Mouse (Mus musculus) cerebellum, adult 2 months (tissue): ENCODE measurements at regions not wholly inside any gene's neighbourhood (a gene's known extent, or its start where the extent isn't known, plus 50 kb on each side); places are given as distances from the start of the nearest gene placed in this dataset.

Experiments used
- DNase-seq, 2 experiments: peaks; one replicate each; pipeline ENCODE4 v3.0.0; 2021
- H3K27ac ChIP-seq: fragments of 200-500 bp; 2 replicates; pipeline ENCODE4 v1.5.1; 2012; ENCODE audit warnings: low read length, control low read depth, inconsistent platforms; ENCODE audit not compliant: insufficient read depth
- H3K27me3 ChIP-seq: fragments of 200-500 bp; 2 replicates; pipeline ENCODE4 v1.6.1; 2012; ENCODE audit warnings: inconsistent platforms, mild to moderate bottlenecking, low read length, moderate library complexity; ENCODE audit not compliant: control insufficient read depth, insufficient read depth
- H3K4me1 ChIP-seq: fragments of 200-500 bp; 2 replicates; pipeline ENCODE4 v1.6.1; 2011; ENCODE audit warnings: low read length; ENCODE audit not compliant: control insufficient read depth, insufficient read depth
- H3K4me3 ChIP-seq: fragments of 200-500 bp; replicated peaks from 2 replicates; pipeline ENCODE3; 2011; ENCODE audit warnings: mild to moderate bottlenecking, low read depth, low read length, control low read depth; ENCODE audit not compliant: insufficient read depth
- CTCF ChIP-seq: fragments of 200-500 bp; IDR thresholded peaks from 2 replicates; pipeline ENCODE4 v1.5.1; 2011; ENCODE audit warnings: low read depth, mild to moderate bottlenecking, control low read depth, low read length, moderate library complexity, borderline replicate concordance; ENCODE audit not compliant: insufficient read depth
- POLR2A ChIP-seq: fragments of 200-500 bp; IDR thresholded peaks from 2 replicates; pipeline ENCODE4 v1.6.1; 2011; ENCODE audit warnings: low read length, control low read depth, borderline replicate concordance; ENCODE audit not compliant: insufficient read depth
- WGBS: fragments of 180-500 bp; shearing (Covaris S2); methylation state at CpG from one replicate; pipeline ENCODE4 v1.1.7; 2018; 5-methylcytosine and 5-hydroxymethylcytosine counted together

DNA sequence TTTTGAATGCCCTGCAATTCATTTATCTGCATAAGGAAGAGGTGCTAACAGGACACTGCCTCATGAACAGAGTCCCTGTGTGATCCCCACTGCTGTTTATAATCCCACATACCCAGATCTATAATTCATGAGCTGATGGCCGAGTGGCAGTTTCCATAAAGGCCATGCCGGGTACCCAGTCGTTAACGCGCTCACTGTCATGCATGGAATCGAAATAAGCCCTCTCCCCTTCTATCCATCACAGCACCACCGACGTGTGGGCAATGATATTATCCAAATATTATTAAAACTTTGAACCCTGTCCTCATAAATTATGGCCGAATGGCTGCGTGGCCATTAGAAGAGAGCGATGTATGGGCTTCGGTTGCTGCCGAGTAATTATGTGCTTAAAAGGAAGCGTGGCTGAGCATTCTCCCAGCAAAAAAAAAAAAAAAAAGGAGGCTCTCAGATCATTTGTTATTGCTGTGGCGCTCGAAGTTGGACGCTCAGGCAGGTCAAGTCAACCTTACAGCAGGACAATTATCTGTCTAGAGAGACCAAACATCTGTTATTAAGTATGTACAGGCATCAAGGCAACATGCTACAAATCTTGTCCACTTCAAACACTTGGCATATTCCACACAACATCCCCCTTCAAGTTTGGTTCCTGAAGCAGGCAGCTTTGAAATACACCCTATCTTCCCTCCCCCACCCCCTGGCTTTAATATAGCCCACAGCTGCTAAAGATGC, 109.1 kb upstream of the Sall1 start:
- Histone ChIP-seq H3K4me3 (no peak overlapping the region), H3K27ac (no peak overlapping the region), H3K4me1 (no peaks in the 10 kb centered on the region; the same call in 1 of the 2 replicates), H3K27me3 (no peaks in the 10 kb centered on the region)
- TF ChIP-seq POLR2A (no peak), CTCF (no peak)
- no peak for DNase-seq
- whole genome bisulfite sequencing: 80% methylated on average over 17 of the region's 17 CpGs

DNA sequence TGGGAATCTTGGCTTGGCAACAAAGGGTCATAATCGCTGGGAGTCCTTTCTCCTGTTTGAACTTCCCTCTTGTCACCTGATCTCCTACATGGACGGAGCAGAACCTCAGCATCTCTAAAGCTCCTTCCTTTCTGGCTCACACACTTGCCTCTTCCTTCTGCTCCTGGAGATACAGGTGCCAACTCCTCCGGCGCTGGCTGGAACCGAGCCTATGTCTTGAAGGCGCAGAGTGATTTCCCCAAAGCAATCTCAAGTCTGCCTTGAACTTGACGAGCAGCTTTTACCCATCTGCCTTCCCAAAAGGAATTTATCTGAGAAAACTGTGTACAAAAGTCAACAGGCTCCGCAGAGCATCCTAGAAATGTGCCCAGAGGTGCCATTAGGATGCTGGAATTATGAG, 108.4 kb upstream of the Sall1 start:
- no peak overlapping the region for H3K4me3 ChIP-seq
- H3K4me1 ChIP-seq: no peaks in the 10 kb centered on the region; the same call in 1 of the 2 replicates
- H3K27me3 ChIP-seq: no peaks in the 10 kb centered on the region
- TF ChIP-seq POLR2A (no peak), CTCF (no peak)
- 28% methylated on average over 8 of the region's 8 CpGs for WGBS
- DNase-seq: no peak
- no peak overlapping the region for H3K27ac ChIP-seq

DNA sequence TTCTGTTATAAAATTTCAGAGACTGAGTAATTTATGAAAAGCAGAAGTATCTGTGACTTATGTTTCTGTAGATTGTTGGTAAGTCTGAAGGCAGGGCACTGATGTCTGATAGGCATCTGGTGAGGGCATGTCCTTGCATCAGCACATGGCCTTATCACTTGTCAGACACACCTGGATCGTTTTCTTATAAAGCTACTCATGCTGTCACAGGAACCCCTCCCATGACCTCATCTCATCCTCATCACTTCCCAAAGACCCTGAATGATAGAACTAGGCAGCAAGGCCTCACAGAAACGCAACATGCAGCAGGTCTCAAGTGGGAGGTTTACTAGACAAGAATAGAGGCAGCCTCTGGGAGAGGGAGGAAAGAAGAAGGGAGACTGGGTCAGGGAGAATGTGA, 107.0 kb upstream of the Sall1 start:
- H3K4me3 ChIP-seq: no peak overlapping the region
- H3K4me1 ChIP-seq: no peaks in the 10 kb centered on the region; the same call in 1 of the 2 replicates
- 89% methylated on average over 2 of the region's 2 CpGs for WGBS
- DNase-seq: no peak
- no peaks in the 10 kb centered on the region for H3K27me3 ChIP-seq
- H3K27ac ChIP-seq: no peak overlapping the region
- TF ChIP-seq POLR2A: no peak
- no peak for TF ChIP-seq CTCF

DNA sequence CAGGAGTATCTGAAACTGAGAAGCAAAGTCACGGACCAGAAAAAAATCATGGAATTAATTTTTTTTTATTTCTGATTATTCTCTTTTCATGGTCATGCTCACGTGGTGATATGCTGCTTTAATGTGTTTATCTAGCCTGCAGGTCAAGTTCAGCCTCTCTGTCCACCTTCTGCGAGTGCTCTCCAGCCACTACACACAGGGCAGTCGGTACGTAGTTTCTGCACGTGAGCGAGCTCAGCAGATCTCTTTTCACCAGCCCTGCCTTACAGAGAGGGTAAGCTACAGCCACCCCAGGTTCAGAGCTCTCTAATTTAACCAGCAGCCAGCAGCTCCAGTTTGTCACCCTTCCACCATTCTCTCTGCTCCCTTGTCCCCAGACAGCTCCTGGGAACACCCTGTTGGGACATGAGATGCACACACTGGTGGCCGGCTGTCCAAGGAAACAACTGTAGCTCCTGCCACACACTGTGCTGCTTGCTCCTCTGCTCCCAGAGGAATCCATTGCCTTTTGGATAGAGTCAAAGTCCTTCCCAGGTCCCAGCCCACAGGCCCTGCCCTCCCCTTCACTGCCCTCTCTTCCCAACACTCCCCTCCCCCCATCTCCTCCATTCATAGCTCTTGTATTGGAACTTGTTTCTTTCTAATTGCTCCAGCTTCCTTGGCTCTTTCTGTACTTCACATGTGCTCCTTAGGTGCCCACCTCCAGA, 97.7 kb upstream of the Sall1 start:
- TF ChIP-seq POLR2A (no peak), CTCF (no peak)
- Histone ChIP-seq H3K4me3 (no peak overlapping the region), H3K27me3 (no peaks in the 10 kb centered on the region), H3K4me1 (no peaks in the 10 kb centered on the region), H3K27ac (no peak overlapping the region)
- DNase-seq: no peak
- 91% methylated on average over 8 of the region's 8 CpGs for WGBS

DNA sequence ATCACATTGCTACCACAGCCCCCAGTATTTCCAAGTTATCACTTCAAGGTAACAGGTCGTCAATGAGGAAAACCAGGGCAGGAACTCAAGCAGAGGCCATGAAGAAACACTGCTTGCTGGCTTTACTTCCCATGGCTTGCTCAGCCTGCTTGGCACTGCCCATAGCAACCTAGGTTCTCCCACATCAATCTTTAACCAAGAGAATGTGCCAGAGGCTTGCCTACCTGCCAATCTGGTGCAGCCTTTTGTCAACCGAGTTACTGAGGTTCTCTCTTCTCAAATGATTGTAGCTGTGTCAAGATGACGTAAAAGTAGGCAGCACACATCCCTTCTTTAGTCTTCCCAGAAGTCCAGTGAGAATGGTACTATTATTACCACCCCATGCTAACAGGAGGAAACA, 95.9 kb upstream of the Sall1 start:
- no peak for DNase-seq
- Histone ChIP-seq H3K4me1 (no peaks in the 10 kb centered on the region), H3K4me3 (no peak overlapping the region), H3K27ac (no peak overlapping the region), H3K27me3 (no peaks in the 10 kb centered on the region)
- 69% methylated on average over 3 of the region's 3 CpGs for WGBS
- TF ChIP-seq POLR2A (no peak), CTCF (no peak)

- H3K27me3 ChIP-seq: no peaks in the 10 kb centered on the region
- H3K4me3 ChIP-seq: no peak overlapping the region
- no peak for DNase-seq
- WGBS: 23% methylated on average over 8 of the region's 8 CpGs
- TF ChIP-seq POLR2A (no peak), CTCF (no peak)
- H3K4me1 ChIP-seq: no peaks in the 10 kb centered on the region
- no peak overlapping the region for H3K27ac ChIP-seq
Observed at GRCm38 (mm10) chr8:89138416-89139125, 94.6 kb upstream of the Sall1 start.

GRCm38 (mm10) chr8:89134581-89135484, 90.9 kb upstream of the Sall1 start:
- DNase-seq: no peak
- H3K27me3 ChIP-seq: no peaks in the 10 kb centered on the region
- no peak overlapping the region for H3K27ac ChIP-seq
- WGBS: 48% methylated on average over 19 of the region's 19 CpGs
- H3K4me3 ChIP-seq: no peak overlapping the region
- no peaks in the 10 kb centered on the region for H3K4me1 ChIP-seq
- TF ChIP-seq POLR2A (no peak), CTCF (no peak)
